Mouse (Mus musculus): Measurements from ENCODE around the gene Kcnmb1. TPM values are rescaled to one million over a fixed set of nuclear protein-coding genes. Genes with fewer than 3 reads are reported as not detected.

Gene Kcnmb1
- polyA plus RNA-seq, 1 experiment from 2014 or later: 0.09 TPM

DNA sequence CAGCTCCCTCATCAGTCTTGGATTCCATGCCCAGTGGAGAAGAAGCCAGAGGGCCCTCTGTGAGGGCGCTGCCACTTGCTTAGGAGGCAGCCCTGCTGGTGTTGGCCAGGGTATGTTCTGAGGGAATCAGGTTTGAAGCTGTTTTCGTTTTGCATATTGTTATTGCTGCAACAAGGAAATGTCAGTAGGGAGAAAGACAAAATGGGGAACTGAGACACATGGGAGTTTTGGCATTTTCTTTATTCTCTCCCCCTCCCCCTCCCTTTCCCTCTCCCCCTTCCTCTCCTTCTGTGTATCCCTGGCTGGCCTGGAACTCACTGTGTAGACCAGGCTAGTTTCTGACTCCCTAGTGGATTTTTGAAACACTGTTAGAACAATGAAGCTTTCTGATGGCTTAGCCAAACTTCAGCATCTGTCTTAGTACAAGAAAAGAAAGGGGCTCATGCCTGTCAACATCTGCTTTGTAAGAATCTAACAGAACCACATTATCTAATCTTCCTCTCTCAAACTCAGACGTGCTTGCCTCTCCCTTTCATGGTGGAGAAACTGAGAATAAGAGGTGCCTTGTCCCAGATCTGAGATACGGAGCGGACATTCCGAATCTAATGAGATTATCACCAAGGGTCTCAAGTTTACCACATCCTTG is 49.3 kb downstream of the Kcnmb1 start:
- no peaks in the 10 kb centered on the region for H3K9me3 ChIP-seq (replicated peaks; ENCODE audit: control insufficient read depth, low read length)
- H3K9ac ChIP-seq (ENCODE audit: low read depth, low read length): no peak overlapping the region
- no peak overlapping the region for H3K27ac ChIP-seq (ENCODE audit: low read length)
- 43% methylated on average over 6 of the region's 6 CpGs for WGBS (ENCODE audit: insufficient replicate concordance)
- no peaks in the 10 kb centered on the region; the same call in 1 of the 2 replicates for H3K4me1 ChIP-seq (ENCODE audit: control insufficient read depth, low read depth, low read length)
- no peaks in the 10 kb centered on the region for H3K36me3 ChIP-seq (ENCODE audit: control insufficient read depth, insufficient read depth)
- no peaks in the 10 kb centered on the region for H3K27me3 ChIP-seq (ENCODE audit: control insufficient read depth, insufficient read depth, low read depth, low read length)
- no peak overlapping the region for H3K4me2 ChIP-seq (ENCODE audit: low read depth, low read length)
- no peak for ATAC-seq (ENCODE audit: low read depth)
- no peak overlapping the region for H3K4me3 ChIP-seq (ENCODE audit: low read depth, low read length)

Other genes with a start within 250 kb of the Kcnmb1 start
- 0.35 and 0.48 TPM in 2 replicates for gene Kcnip1, start 30.1 kb downstream of the Kcnmb1 start, polyA plus RNA-seq (2015; fragmentation: Nextera tagmentation; extraction: Ambion mirVana)
- gene Lcp2, start 83.9 kb downstream of the Kcnmb1 start, polyA plus RNA-seq (2015; fragmentation: Nextera tagmentation; extraction: Ambion mirVana): 8.4 and 9.5 TPM in 2 replicates
- gene 4930469K13Rik, start 135.5 kb downstream of the Kcnmb1 start, polyA plus RNA-seq (2015; fragmentation: Nextera tagmentation; extraction: Ambion mirVana): not detected in 2 replicates
- gene Foxi1, start 245.1 kb downstream of the Kcnmb1 start, polyA plus RNA-seq (2015; fragmentation: Nextera tagmentation; extraction: Ambion mirVana): not detected in 2 replicates

All from liver, embryonic 16.5 days (tissue).